Mouse (Mus musculus) CH12.LX (cell line): ENCODE data around the gene Pax5. TPM values are rescaled to one million over a fixed set of nuclear protein-coding genes. Genes with fewer than 3 reads are reported as not detected.

ENCODE experiments used
- DNase-seq: peaks from one replicate; pipeline ENCODE4 v3.0.0-alpha.2; 2013; ENCODE audit errors: extremely low read depth
- H3K27ac ChIP-seq: 2 replicates; pipeline ENCODE4 v1.5.1; 2012; ENCODE audit warnings: low read depth, mild to moderate bottlenecking, control low read depth, moderate library complexity; ENCODE audit not compliant: insufficient read depth
- H3K27me3 ChIP-seq: replicated peaks from 2 replicates; pipeline ENCODE3; 2012; ENCODE audit warnings: inconsistent platforms
- H3K36me3 ChIP-seq, 2 experiments: replicated peaks in 1 of 2; 2 replicates each; pipeline versions ENCODE3 to v1.6.1; 2012; ENCODE audit warnings: inconsistent platforms in 1 of 2, low read length in 1 of 2, mild to moderate bottlenecking in 1 of 2, mixed read lengths in 1 of 2, moderate library complexity in 1 of 2; ENCODE audit not compliant: control insufficient read depth in 1 of 2, insufficient read depth in 1 of 2
- H3K4me1 ChIP-seq, 2 experiments: 2 replicates each; pipeline ENCODE4 v1.6.1; 2012; ENCODE audit warnings: inconsistent platforms in 1 of 2, moderate library complexity in 1 of 2; ENCODE audit not compliant: insufficient read depth in 2 of 2, control insufficient read depth in 1 of 2
- H3K4me2 ChIP-seq: 2 replicates; pipeline ENCODE4 v1.6.1; 2012; ENCODE audit warnings: low read depth, mild to moderate bottlenecking, control low read depth; ENCODE audit not compliant: poor library complexity, insufficient read depth, severe bottlenecking
- H3K4me3 ChIP-seq, 3 experiments: fragments of 150-350 bp in 1 of 3; sonication (generic) in 1 of 3; replicated peaks in 1 of 3; 2 replicates each; pipeline versions ENCODE3 to v1.5.1; 2011 to 2012; ENCODE audit warnings: low read depth in 2 of 3, low read length in 2 of 3, mild to moderate bottlenecking in 2 of 3, moderate library complexity in 2 of 3, control low read depth in 1 of 3, improper control_type of control experiment in 1 of 3, inconsistent platforms in 1 of 3, mixed read lengths in 1 of 3; ENCODE audit not compliant: poor library complexity in 1 of 3
- H3K79me2 ChIP-seq: replicated peaks from 2 replicates; pipeline ENCODE4 v1.6.1; 2012; ENCODE audit warnings: mild to moderate bottlenecking, moderate library complexity; ENCODE audit not compliant: control insufficient read depth, poor library complexity, insufficient read depth, severe bottlenecking; ENCODE audit errors: extremely low read depth
- H3K9ac ChIP-seq: 2 replicates; pipeline ENCODE4 v1.6.1; 2012; ENCODE audit warnings: low read depth, mild to moderate bottlenecking, control low read depth, moderate library complexity; ENCODE audit not compliant: insufficient read depth
- H3K9me3 ChIP-seq: replicated peaks from 2 replicates; pipeline ENCODE3; 2012; ENCODE audit warnings: low read length, inconsistent platforms, mixed read lengths
- BHLHE40 ChIP-seq: IDR thresholded peaks from 2 replicates; pipeline ENCODE4 v1.6.1; 2011; ENCODE audit warnings: mild to moderate bottlenecking, low read depth, low read length, improper control_type of control experiment
- CHD1 ChIP-seq: IDR thresholded peaks from 2 replicates; pipeline ENCODE4 v1.6.1; 2012; ENCODE audit warnings: low read depth, low read length, improper control_type of control experiment, inconsistent platforms
- CHD2 ChIP-seq: IDR thresholded peaks from 2 replicates; pipeline ENCODE4 v1.6.1; 2011; ENCODE audit warnings: low read length, improper control_type of control experiment
- CTCF ChIP-seq, 2 experiments: IDR thresholded peaks in 1 of 2; conservative IDR thresholded peaks in 1 of 2; 2 replicates each; pipeline ENCODE4 v1.5.1; 2011 to 2012; ENCODE audit warnings: low read depth in 2 of 2, low read length in 2 of 2, improper control_type of control experiment in 1 of 2, inconsistent platforms in 1 of 2, mild to moderate bottlenecking in 1 of 2, moderate library complexity in 1 of 2
- E2F4 ChIP-seq: IDR thresholded peaks from 2 replicates; pipeline ENCODE4 v1.6.1; 2011; ENCODE audit warnings: low read depth, low read length, improper control_type of control experiment; ENCODE audit not compliant: insufficient replicate concordance
- ELF1 ChIP-seq: IDR thresholded peaks from 2 replicates; pipeline ENCODE4 v1.6.1; 2014; ENCODE audit warnings: low read depth, mild to moderate bottlenecking, inconsistent platforms, low read length, improper control_type of control experiment
- EP300 ChIP-seq: IDR thresholded peaks from 2 replicates; pipeline ENCODE4 v1.6.1; 2011; ENCODE audit warnings: low read length, improper control_type of control experiment
- ETS1 ChIP-seq: conservative IDR thresholded peaks from 2 replicates; pipeline ENCODE4 v1.6.1; 2012; ENCODE audit warnings: low read depth, mild to moderate bottlenecking, inconsistent platforms, low read length, improper control_type of control experiment, moderate library complexity
- GABPA ChIP-seq: IDR thresholded peaks from 2 replicates; pipeline ENCODE4 v1.6.1; 2012; ENCODE audit warnings: low read depth, low read length, improper control_type of control experiment, inconsistent platforms; ENCODE audit not compliant: insufficient replicate concordance
- HCFC1 ChIP-seq: IDR thresholded peaks from 2 replicates; pipeline ENCODE4 v1.6.1; 2012; ENCODE audit warnings: low read depth, mild to moderate bottlenecking, inconsistent platforms, low read length, improper control_type of control experiment
- IRF4 ChIP-seq: IDR thresholded peaks from 2 replicates; pipeline ENCODE4 v1.6.1; 2014; ENCODE audit warnings: low read depth, mild to moderate bottlenecking, inconsistent platforms, low read length, improper control_type of control experiment
- JUN ChIP-seq: IDR thresholded peaks from 2 replicates; pipeline ENCODE4 v1.6.1; 2011; ENCODE audit warnings: low read depth, mild to moderate bottlenecking, low read length, improper control_type of control experiment, moderate library complexity; ENCODE audit not compliant: insufficient read depth
- JUND ChIP-seq: conservative IDR thresholded peaks from 2 replicates; pipeline ENCODE4 v1.6.1; 2011; ENCODE audit warnings: low read depth, low read length, improper control_type of control experiment
- KAT2A ChIP-seq: IDR thresholded peaks from 2 replicates; pipeline ENCODE4 v1.6.1; 2012; ENCODE audit warnings: low read length, improper control_type of control experiment, inconsistent platforms; ENCODE audit not compliant: insufficient replicate concordance
- MAFK ChIP-seq: IDR thresholded peaks from 2 replicates; pipeline ENCODE4 v1.6.1; 2011; ENCODE audit warnings: low read length, improper control_type of control experiment; ENCODE audit not compliant: insufficient replicate concordance
- MAX ChIP-seq: IDR thresholded peaks from 2 replicates; pipeline ENCODE4 v1.6.1; 2011; ENCODE audit warnings: low read length, improper control_type of control experiment
- MAZ ChIP-seq: IDR thresholded peaks from 2 replicates; pipeline ENCODE4 v1.6.1; 2012; ENCODE audit warnings: low read depth, mild to moderate bottlenecking, inconsistent platforms, low read length, improper control_type of control experiment, moderate library complexity
- MEF2A ChIP-seq: IDR thresholded peaks from 2 replicates; pipeline ENCODE4 v1.6.1; 2014; ENCODE audit warnings: low read depth, mild to moderate bottlenecking, inconsistent platforms, low read length, improper control_type of control experiment, borderline replicate concordance
- MXI1 ChIP-seq: IDR thresholded peaks from 2 replicates; pipeline ENCODE4 v1.6.1; 2011; ENCODE audit warnings: mild to moderate bottlenecking, low read depth, low read length, improper control_type of control experiment
- MYC ChIP-seq: IDR thresholded peaks from 2 replicates; pipeline ENCODE4 v1.6.1; 2011; ENCODE audit warnings: low read depth, mild to moderate bottlenecking, improper control_type of control experiment, low read length
- NELFE ChIP-seq: IDR thresholded peaks from 2 replicates; pipeline ENCODE4 v1.6.1; 2011; ENCODE audit warnings: low read depth, low read length, improper control_type of control experiment
- NRF1 ChIP-seq: IDR thresholded peaks from 2 replicates; pipeline ENCODE4 v1.6.1; 2014; ENCODE audit warnings: low read depth, mild to moderate bottlenecking, inconsistent platforms, low read length, improper control_type of control experiment, moderate library complexity
- PAX5 ChIP-seq: IDR thresholded peaks from 2 replicates; pipeline ENCODE4 v1.6.1; 2012; ENCODE audit warnings: low read length, inconsistent platforms, mixed read lengths
- POLR2A ChIP-seq: IDR thresholded peaks from 2 replicates; pipeline ENCODE4 v1.6.1; 2011; ENCODE audit warnings: low read depth, mild to moderate bottlenecking, improper control_type of control experiment, low read length
- POLR2AphosphoS2 ChIP-seq: IDR thresholded peaks from 2 replicates; pipeline ENCODE4 v1.6.1; 2011; ENCODE audit warnings: low read depth, low read length, improper control_type of control experiment
- RAD21 ChIP-seq: IDR thresholded peaks from 2 replicates; pipeline ENCODE4 v1.6.1; 2011; ENCODE audit warnings: low read depth, mild to moderate bottlenecking, low read length, improper control_type of control experiment, moderate library complexity
- RCOR1 ChIP-seq: conservative IDR thresholded peaks from 2 replicates; pipeline ENCODE4 v1.6.1; 2012; ENCODE audit warnings: low read depth, mild to moderate bottlenecking, inconsistent platforms, low read length, improper control_type of control experiment
- SIN3A ChIP-seq: IDR thresholded peaks from 2 replicates; pipeline ENCODE4 v1.6.1; 2012; ENCODE audit warnings: low read length, improper control_type of control experiment, inconsistent platforms
- SMC3 ChIP-seq: IDR thresholded peaks from 2 replicates; pipeline ENCODE4 v1.6.1; 2011; ENCODE audit warnings: low read depth, low read length, improper control_type of control experiment
- TBP ChIP-seq: conservative IDR thresholded peaks from 2 replicates; pipeline ENCODE4 v1.6.1; 2011; ENCODE audit warnings: low read depth, low read length, improper control_type of control experiment
- TCF12 ChIP-seq: IDR thresholded peaks from 2 replicates; pipeline ENCODE4 v1.6.1; 2014; ENCODE audit warnings: low read depth, mild to moderate bottlenecking, inconsistent platforms, low read length, improper control_type of control experiment
- UBTF ChIP-seq: IDR thresholded peaks from 2 replicates; pipeline ENCODE4 v1.6.1; 2012; ENCODE audit warnings: low read depth, mild to moderate bottlenecking, inconsistent platforms, low read length, improper control_type of control experiment, moderate library complexity
- USF1 ChIP-seq: IDR thresholded peaks from 2 replicates; pipeline ENCODE4 v1.6.1; 2014; ENCODE audit warnings: low read depth, mild to moderate bottlenecking, inconsistent platforms, low read length, improper control_type of control experiment
- USF2 ChIP-seq: conservative IDR thresholded peaks from 2 replicates; pipeline ENCODE4 v1.6.1; 2011; ENCODE audit warnings: low read depth, low read length, improper control_type of control experiment
- ZC3H11A ChIP-seq: IDR thresholded peaks from 2 replicates; pipeline ENCODE4 v1.6.1; 2012; ENCODE audit warnings: low read depth, mild to moderate bottlenecking, inconsistent platforms, low read length, improper control_type of control experiment
- ZKSCAN1 ChIP-seq: IDR thresholded peaks from 2 replicates; pipeline ENCODE4 v1.6.1; 2012; ENCODE audit warnings: low read depth, inconsistent platforms, low read length, improper control_type of control experiment, borderline replicate concordance
- ZMIZ1 ChIP-seq: IDR thresholded peaks from 2 replicates; pipeline ENCODE4 v1.6.1; 2012; ENCODE audit warnings: low read depth, mild to moderate bottlenecking, inconsistent platforms, low read length, improper control_type of control experiment
- ZNF384 ChIP-seq: IDR thresholded peaks from 2 replicates; pipeline ENCODE4 v1.6.1; 2012; ENCODE audit warnings: low read depth, low read length, improper control_type of control experiment, inconsistent platforms
- dilution Hi-C: fragments of 300-500 bp; cut with MboI; formaldehyde crosslinking; loops from 2 replicates; pipeline ENCODE4 v1.14.3; 2020; ENCODE audit warnings: low sequenced_read_pairs; ENCODE audit not compliant: extremely low pct_unique_long_range_greater_than_20kb, extremely low pct_ligation_motif_present
- in situ Hi-C: fragments of 300-500 bp; cut with MboI; formaldehyde crosslinking; loops from 3 replicates; pipeline ENCODE4 v1.14.3; 2019; ENCODE audit warnings: low sequenced_read_pairs, low pct_ligation_motif_present, low pct_unique_long_range_greater_than_20kb, mixed read lengths
- polyA plus RNA-seq: library from polyadenylated mRNA; unstranded; fragments of >175 nt; gene quantifications from 2 replicates; pipeline ENCODE4 v1.2.1, GENCODE M21; 2012; ENCODE audit warnings: low read depth; ENCODE audit not compliant: insufficient read length
- total RNA-seq, 2 experiments: library from RNA; depleted of rRNA; stranded (reverse); fragments of 300-350 nt in 1 of 2; fragments of >200 nt in 1 of 2; gene quantifications; 2 replicates each; pipeline ENCODE4 v1.2.3; 2012 to 2014

Pax5 gene
- total and polyA plus RNA-seq, 3 experiments: 13.5 to 57.4 (median 21.8) TPM

DNA sequence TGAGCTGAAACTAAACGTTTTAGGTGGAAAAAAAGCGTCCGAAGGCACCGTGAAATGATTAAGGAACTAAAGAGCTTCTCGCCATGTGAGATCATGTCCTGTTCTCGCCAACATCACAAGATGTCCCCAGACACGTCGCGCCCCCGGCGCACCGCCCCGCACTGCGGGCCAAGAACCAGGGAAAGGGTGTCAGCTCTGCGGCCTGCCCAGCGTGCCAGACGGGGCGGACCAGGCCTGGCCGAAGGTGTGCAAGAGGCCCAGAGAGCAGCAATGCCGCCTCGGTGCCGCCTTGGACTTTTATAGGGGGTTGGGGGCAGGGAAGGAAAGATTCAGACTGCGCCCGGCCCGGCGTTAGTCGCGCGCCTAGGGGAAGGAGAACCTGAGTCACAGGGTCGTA lies 412 bp upstream of the Pax5 start:
- H3K4me3 ChIP-seq: peak overlapping the region; percentile 58 to 66 (median 66)
- H3K9ac ChIP-seq: peak overlapping the region; percentile 90
- H3K9me3 ChIP-seq: peaks cover 22% of the 10 kb centered on the region
- peak; percentile 85 for DNase-seq
- peaks cover under 1 to 5% of the 10 kb centered on the region in 2 experiments; a peak in 3 of 4 replicates for H3K4me1 ChIP-seq
- peaks cover 0 to 6% of the 10 kb centered on the region in 2 experiments for H3K36me3 ChIP-seq
- in situ Hi-C loops (no loop called here), dilution Hi-C loops (no loop called here)
- H3K27ac ChIP-seq: peak overlapping the region; percentile 90
- H3K4me2 ChIP-seq: peak overlapping the region; percentile 2; the same call in 1 of the 2 replicates
- no peaks in the 10 kb centered on the region for H3K27me3 ChIP-seq
- peak; percentile 47; the same call in 1 of the 2 replicates for TF ChIP-seq BHLHE40
- peak; percentile 46; the same call in 1 of the 2 replicates for TF ChIP-seq ETS1
- no peak for TF ChIP-seq EP300
- TF ChIP-seq MXI1: no peak; the same call in 1 of the 2 replicates
- TF ChIP-seq MEF2A: no peak
- no peak for TF ChIP-seq CTCF (conservative IDR thresholded peaks at IDR 0.05 in 1 of 2, IDR thresholded peaks at IDR 0.05 in 1 of 2; ENCODE audit: low read depth in 2 of 2, low read length in 2 of 2)
- TF ChIP-seq TCF12: peak; percentile 84
- no peak for TF ChIP-seq ELF1
- TF ChIP-seq NELFE: peak; percentile 93
- TF ChIP-seq JUN: no peak
- peak; percentile 96 for TF ChIP-seq POLR2A
- no peak for TF ChIP-seq MAX
- peak; percentile 96 for TF ChIP-seq ZMIZ1
- TF ChIP-seq ZC3H11A: no peak
- TF ChIP-seq ZNF384: no peak
- 0 out of 2 replicates have a peak, but pooled peaks have one; percentile 31 for TF ChIP-seq POLR2AphosphoS2
- TF ChIP-seq USF1: no peak
- TF ChIP-seq SMC3: no peak
- TF ChIP-seq PAX5: no peak
- no peak for TF ChIP-seq JUND
- TF ChIP-seq ZKSCAN1: no peak
- TF ChIP-seq USF2: no peak
- peak; percentile 79 for TF ChIP-seq CHD2
- no peak; the same call in 1 of the 2 replicates for TF ChIP-seq HCFC1
- TF ChIP-seq SIN3A: no peak
- no peak for TF ChIP-seq MAZ
- no peak for TF ChIP-seq KAT2A
- TF ChIP-seq RAD21: no peak
- no peak for TF ChIP-seq CHD1
- TF ChIP-seq IRF4: no peak; the same call in 1 of the 2 replicates
- TF ChIP-seq E2F4: no peak
- TF ChIP-seq MYC: no peak; the same call in 1 of the 2 replicates
- TF ChIP-seq TBP: peak; percentile 93
- TF ChIP-seq NRF1: no peak
- TF ChIP-seq RCOR1: no peak
- TF ChIP-seq GABPA: no peak
- no peak for TF ChIP-seq MAFK
- TF ChIP-seq UBTF: peak; percentile 95
- TF ChIP-seq, all 38 proteins: peak for 10
- H3K79me2 ChIP-seq: peaks cover 43% of the 10 kb centered on the region
